Mouse (Mus musculus) heart, adult 2 months (tissue): Measurements from ENCODE around the gene Plet1.

Experiments
- CTCF ChIP-seq: fragments of 200-600 bp; IDR thresholded peaks from 2 replicates; pipeline ENCODE4 v1.8.1; 2022; ENCODE audit warnings: antibody characterized with exemption, mild to moderate bottlenecking, moderate library complexity
- POLR2A ChIP-seq: fragments of 200-500 bp; IDR thresholded peaks from 2 replicates; pipeline ENCODE4 v1.6.1; 2011; ENCODE audit warnings: mild to moderate bottlenecking, low read depth, low read length, control low read depth; ENCODE audit not compliant: insufficient read depth

- TF ChIP-seq POLR2A, result no peak
- no peak for TF ChIP-seq CTCF
Observed at GRCm38 (mm10) chr9:50498815-50499214, 4.5 kb downstream of the Plet1 start.
